ENCODE assay signal across 11 mouse cellular contexts in genomic region chr3:27317288-27318024, GRCm38 (mm10). TPM values are rescaled to one million over a fixed set of nuclear protein-coding genes. Genes with fewer than 3 reads are reported as not detected.
DNase-seq lines count a peak whose midpoint lies in the region; ATAC-seq and TF ChIP-seq lines count a peak whose summit lies in the region.
"Had no signal": no experiment of that assay in that cellular context is flagged by ENCODE, and none has a peak within 500 bp of the region (broad histone marks: within the 10 kb centered on the region; RNA-seq: fewer than 3 reads in every experiment).

No protein-coding gene starts in this region.

- no peak for ATAC-seq in hindbrain, postnatal 0 days
- ATAC-seq in liver, embryonic 14.5 days (ENCODE audit: insufficient read depth) = no peak

- H3K36me3 ChIP-seq in hindbrain, postnatal 0 days (ENCODE audit: insufficient read depth, low read length) = no peaks in the 10 kb centered on the region
- no peaks in the 10 kb centered on the region for H3K36me3 ChIP-seq in hindbrain, embryonic 10.5 days
- no peaks in the 10 kb centered on the region for H3K36me3 ChIP-seq in liver, embryonic 14.5 days (replicated peaks; ENCODE audit: control insufficient read depth, insufficient read depth, low read depth)

- H3K27me3 ChIP-seq in hindbrain, postnatal 0 days (ENCODE audit: insufficient read depth, low read length) = no peaks in the 10 kb centered on the region
- no peaks in the 10 kb centered on the region for H3K27me3 ChIP-seq in hindbrain, embryonic 10.5 days (ENCODE audit: insufficient read depth, poor library complexity, severe bottlenecking)
- no peaks in the 10 kb centered on the region for H3K27me3 ChIP-seq in liver, embryonic 14.5 days (ENCODE audit: control insufficient read depth, insufficient read depth, low read length)

- no peak overlapping the region for H3K4me2 ChIP-seq in hindbrain, postnatal 0 days (ENCODE audit: low read depth, low read length)
- H3K4me2 ChIP-seq in liver, embryonic 14.5 days (ENCODE audit: low read depth) = peak overlapping the region; percentile 48
- H3K4me2 ChIP-seq: heart, embryonic 11.5 days had no signal

- H3K4me1 ChIP-seq in hindbrain, postnatal 0 days (ENCODE audit: insufficient read depth, low read length) = no peaks in the 10 kb centered on the region
- no peaks in the 10 kb centered on the region for H3K4me1 ChIP-seq in hindbrain, embryonic 10.5 days (replicated peaks)
- 0 out of 4 replicates have a peak, but pooled peaks cover 0 to 5% of the 10 kb centered on the region in 2 experiments for H3K4me1 ChIP-seq in liver, embryonic 14.5 days (replicated peaks; ENCODE audit: control insufficient read depth in 2 of 2, insufficient read depth in 2 of 2, low read length in 1 of 2)

- no peaks in the 10 kb centered on the region for H3K9me3 ChIP-seq in hindbrain, postnatal 0 days (ENCODE audit: low read length)
- no peaks in the 10 kb centered on the region for H3K9me3 ChIP-seq in hindbrain, embryonic 10.5 days
- H3K9me3 ChIP-seq in liver, embryonic 14.5 days (ENCODE audit: control insufficient read depth, low read length) = no peaks in the 10 kb centered on the region

- H3K27ac ChIP-seq in hindbrain, postnatal 0 days = no peak overlapping the region
- H3K27ac ChIP-seq in hindbrain, embryonic 10.5 days = no peak overlapping the region
- no peak overlapping the region for H3K27ac ChIP-seq in liver, embryonic 14.5 days

- DNase-seq in hindbrain, postnatal 0 days (ENCODE audit: low spot score) = peak; percentile 33
- no peak for DNase-seq in hindbrain, embryonic 10.5 days (ENCODE audit: low spot score)
- DNase-seq in thymus, postnatal 4 days = peak; percentile 18
- no peak for DNase-seq in thymus, postnatal 14 days
- DNase-seq in liver, embryonic 14.5 days (ENCODE audit: low read depth in 3 of 3, low spot score in 3 of 3) = no peak
- no peak for DNase-seq in right cerebral cortex, postnatal 14 days
- no peak for DNase-seq in ovary, postnatal 36 days (ENCODE audit: low spot score)
- no peak for DNase-seq in embryo, embryonic 10 days (ENCODE audit: low spot score)
- DNase-seq: right cerebral cortex, postnatal 25 days had no signal

- no peak for TF ChIP-seq EP300 in liver, embryonic 14.5 days (IDR thresholded peaks at IDR 0.05; ENCODE audit: low read depth)

- WGBS in hindbrain, postnatal 0 days = 55% methylated on average over 4 of the region's 4 CpGs
- WGBS in hindbrain, embryonic 10.5 days = 84% methylated on average over 4 of the region's 4 CpGs
- 28% methylated on average over 4 of the region's 4 CpGs for WGBS in liver, embryonic 14.5 days (ENCODE audit: insufficient replicate concordance)

- TF ChIP-seq CTCF in hindbrain, postnatal 0 days (IDR thresholded peaks at IDR 0.05; ENCODE audit: low read depth) = no peak
- no peak for TF ChIP-seq CTCF in liver, embryonic 14.5 days (IDR thresholded peaks at IDR 0.05; ENCODE audit: low read depth)

- no peak overlapping the region for H3K9ac ChIP-seq in hindbrain, postnatal 0 days (replicated peaks; ENCODE audit: low read length)
- H3K9ac ChIP-seq in liver, embryonic 14.5 days (replicated peaks) = no peak overlapping the region; the same call in 1 of the 2 replicates

- no peak overlapping the region for H3K4me3 ChIP-seq in hindbrain, postnatal 0 days (ENCODE audit: low read length)
- H3K4me3 ChIP-seq in hindbrain, embryonic 10.5 days = no peak overlapping the region
- H3K4me3 ChIP-seq in liver, embryonic 14.5 days (ENCODE audit: insufficient read depth in 1 of 2, low read depth in 2 of 2, low read length in 2 of 2) = peak overlapping the region; percentile 34 to 38

RNA-seq across cellular contexts. Expression of gene Tnfsf10, which starts 0.6 kb away (rescaled TPM):
- 0.36 and 0.73 TPM in 2 replicates for total RNA-seq in hindbrain, postnatal 0 days (2014; rRNA removed)
- polyA plus RNA-seq in hindbrain, postnatal 0 days (2015; fragmentation: Nextera tagmentation; extraction: Ambion mirVana) = 0.35 and 0.42 TPM in 2 replicates
- 0.03 TPM in 1 of 2 replicates, not detected in the other for polyA plus RNA-seq in hindbrain, embryonic 10.5 days (2016; fragmentation: Nextera tagmentation; extraction: Ambion mirVana)
- 0.04 and 0.09 TPM in 2 replicates for polyA plus RNA-seq in liver, embryonic 14.5 days (2012; rRNA removed)
- polyA plus RNA-seq in liver, embryonic 14.5 days (2014; fragmentation: Nextera tagmentation; extraction: Ambion mirVana) = 0.04 and 0.11 TPM in 2 replicates
- total RNA-seq: ES-E14 had no signal
- polyA plus RNA-seq: heart, embryonic 11.5 days had no signal

RNA-seq across cellular contexts. Expression of gene Ghsr, which starts 53.7 kb away (rescaled TPM):
- 1.1 and 1.2 TPM in 2 replicates for total RNA-seq in hindbrain, postnatal 0 days (2014; rRNA removed)
- polyA plus RNA-seq in hindbrain, postnatal 0 days (2015; fragmentation: Nextera tagmentation; extraction: Ambion mirVana) = 0.38 and 0.63 TPM in 2 replicates
- polyA plus RNA-seq in hindbrain, embryonic 10.5 days (2016; fragmentation: Nextera tagmentation; extraction: Ambion mirVana) = 0.09 and 0.14 TPM in 2 replicates
- not detected in 2 replicates for polyA plus RNA-seq in liver, embryonic 14.5 days (2012; rRNA removed)
- not detected in 2 replicates for polyA plus RNA-seq in liver, embryonic 14.5 days (2014; fragmentation: Nextera tagmentation; extraction: Ambion mirVana)
- polyA plus RNA-seq: heart, embryonic 11.5 days had no signal

Comparison
In these comparisons a context has a peak if more than half of its experiments do, and no peak if none do; other contexts are left out.
1. DNase-seq: peak in hindbrain, postnatal 0 days (single experiment) and thymus, postnatal 4 days (single experiment); none in hindbrain, embryonic 10.5 days (single experiment), thymus, postnatal 14 days (single experiment), liver, embryonic 14.5 days (0 of 3), right cerebral cortex, postnatal 14 days (single experiment), ovary, postnatal 36 days (single experiment) and embryo, embryonic 10 days (single experiment).
2. H3K4me3 ChIP-seq: peak in liver, embryonic 14.5 days (2 of 2); none in hindbrain, postnatal 0 days (single experiment) and hindbrain, embryonic 10.5 days (single experiment).